Comparison of ENCODE assay signal across 22 mouse cellular contexts in the genomic region with DNA sequence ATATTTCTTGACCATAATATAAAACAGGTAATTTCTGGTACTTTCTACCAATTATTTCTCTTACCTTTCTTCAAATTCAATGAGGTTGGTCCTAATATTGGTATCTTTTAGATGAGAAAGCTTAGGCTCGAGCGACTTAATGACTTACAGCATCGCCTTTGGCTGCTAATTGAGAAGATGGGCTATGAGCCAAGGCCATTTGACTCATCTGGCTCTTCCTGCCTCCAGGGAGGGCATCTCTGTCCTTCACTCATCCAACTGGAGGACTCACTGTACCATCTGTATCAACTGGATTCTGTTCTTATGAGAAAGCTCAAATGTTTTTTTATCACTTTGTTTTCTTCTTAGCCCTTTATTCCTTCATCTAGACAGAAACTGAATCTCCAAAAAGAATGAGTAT. TPM values are rescaled to one million over a fixed set of nuclear protein-coding genes. Genes with fewer than 3 reads are reported as not detected.
A peak's percentile ranks its signal among the peaks of the same experiment; 100 is the strongest.
DNase-seq lines count a peak whose midpoint lies in the region.
"Had no signal": no experiment of that assay in that cellular context is flagged by ENCODE, and none has a peak within 500 bp of the region (broad histone marks: within the 10 kb centered on the region; RNA-seq: fewer than 3 reads in every experiment).

No protein-coding gene starts in this region.

- DNase-seq in cerebellum, postnatal 14 days, result peak; percentile 14 to 30
- no peak for DNase-seq in cerebellum, postnatal 36 days
- peak; percentile 70 for DNase-seq in adrenal gland, adult 2 months
- DNase-seq in adrenal gland, adult 8-10 months, result peak; percentile 55
- DNase-seq in brain, adult 2 months (ENCODE audit: low read depth, low spot score), result peak; percentile 51
- no peak for DNase-seq in urinary bladder, postnatal 36 days (ENCODE audit: low spot score in 2 of 2)
- DNase-seq: B cell, adult 2 months; cerebellum, adult 9-11 months; forebrain, postnatal 0 days; heart, adult 2 months; heart, postnatal 10 days; kidney, adult 2 months; kidney, postnatal 36 days; liver, postnatal 0 days; lung, postnatal 4 days; right cerebral cortex, adult 18-20 months; right cerebral cortex, postnatal 4 days; thymus, adult 2 months; thymus, postnatal 36 days had no signal

RNA-seq across cellular contexts. Expression of gene Grin3a, which starts 31.7 kb away (rescaled TPM):
- total RNA-seq in adrenal gland, adult 2 months (2021), result under 1 TPM; 0.21 to 0.46 TPM
- polyA plus RNA-seq in adrenal gland, adult 2 months (2012; rRNA removed), result 0.01 and 0.09 TPM in 2 replicates
- total RNA-seq in adrenal gland, adult 8-10 months (2022), result under 1 TPM; 0.42 to 0.78 (median 0.60) TPM
- total RNA-seq: gastrocnemius, adult 8-10 months; hematopoietic stem cell, adult 5-6 weeks; monocyte, adult 5-6 weeks had no signal
- polyA plus RNA-seq: liver, postnatal 0 days had no signal

Comparison
In these comparisons a context has a peak if more than half of its experiments do, and no peak if none do; other contexts are left out.
1. DNase-seq: peak in cerebellum, postnatal 14 days (2 of 2), adrenal gland, adult 2 months (single experiment), adrenal gland, adult 8-10 months (single experiment) and brain, adult 2 months (single experiment); none in cerebellum, postnatal 36 days (0 of 2) and urinary bladder, postnatal 36 days (0 of 2).